Mouse (Mus musculus) CH12.LX (cell line): ENCODE data around the gene Hdac11. TPM values are rescaled to one million over a fixed set of nuclear protein-coding genes. Genes with fewer than 3 reads are reported as not detected.
"Not testable (repeated sequence)": the region's sequence is repeated elsewhere in the genome, so short reads cannot be mapped to it uniquely, and the experiment has no call there.

Experiments
- DNase-seq: peaks from one replicate; pipeline ENCODE4 v3.0.0-alpha.2; 2013; ENCODE audit errors: extremely low read depth
- H3K27ac ChIP-seq: 2 replicates; pipeline ENCODE4 v1.5.1; 2012; ENCODE audit warnings: low read depth, mild to moderate bottlenecking, control low read depth, moderate library complexity; ENCODE audit not compliant: insufficient read depth
- H3K27me3 ChIP-seq: replicated peaks from 2 replicates; pipeline ENCODE3; 2012; ENCODE audit warnings: inconsistent platforms
- H3K36me3 ChIP-seq, 2 experiments: replicated peaks in 1 of 2; 2 replicates each; pipeline versions ENCODE3 to v1.6.1; 2012; ENCODE audit warnings: inconsistent platforms in 1 of 2, low read length in 1 of 2, mild to moderate bottlenecking in 1 of 2, mixed read lengths in 1 of 2, moderate library complexity in 1 of 2; ENCODE audit not compliant: control insufficient read depth in 1 of 2, insufficient read depth in 1 of 2
- H3K4me1 ChIP-seq, 2 experiments: 2 replicates each; pipeline ENCODE4 v1.6.1; 2012; ENCODE audit warnings: inconsistent platforms in 1 of 2, moderate library complexity in 1 of 2; ENCODE audit not compliant: insufficient read depth in 2 of 2, control insufficient read depth in 1 of 2
- H3K4me2 ChIP-seq: 2 replicates; pipeline ENCODE4 v1.6.1; 2012; ENCODE audit warnings: low read depth, mild to moderate bottlenecking, control low read depth; ENCODE audit not compliant: poor library complexity, insufficient read depth, severe bottlenecking
- H3K4me3 ChIP-seq, 3 experiments: fragments of 150-350 bp in 1 of 3; sonication (generic) in 1 of 3; replicated peaks in 1 of 3; 2 replicates each; pipeline versions ENCODE3 to v1.5.1; 2011 to 2012; ENCODE audit warnings: low read depth in 2 of 3, low read length in 2 of 3, mild to moderate bottlenecking in 2 of 3, moderate library complexity in 2 of 3, control low read depth in 1 of 3, improper control_type of control experiment in 1 of 3, inconsistent platforms in 1 of 3, mixed read lengths in 1 of 3; ENCODE audit not compliant: poor library complexity in 1 of 3
- H3K79me2 ChIP-seq: replicated peaks from 2 replicates; pipeline ENCODE4 v1.6.1; 2012; ENCODE audit warnings: mild to moderate bottlenecking, moderate library complexity; ENCODE audit not compliant: control insufficient read depth, poor library complexity, insufficient read depth, severe bottlenecking; ENCODE audit errors: extremely low read depth
- H3K9ac ChIP-seq: 2 replicates; pipeline ENCODE4 v1.6.1; 2012; ENCODE audit warnings: low read depth, mild to moderate bottlenecking, control low read depth, moderate library complexity; ENCODE audit not compliant: insufficient read depth
- H3K9me3 ChIP-seq: replicated peaks from 2 replicates; pipeline ENCODE3; 2012; ENCODE audit warnings: low read length, inconsistent platforms, mixed read lengths
- BHLHE40 ChIP-seq: IDR thresholded peaks from 2 replicates; pipeline ENCODE4 v1.6.1; 2011; ENCODE audit warnings: mild to moderate bottlenecking, low read depth, low read length, improper control_type of control experiment
- CHD1 ChIP-seq: IDR thresholded peaks from 2 replicates; pipeline ENCODE4 v1.6.1; 2012; ENCODE audit warnings: low read depth, low read length, improper control_type of control experiment, inconsistent platforms
- ELF1 ChIP-seq: IDR thresholded peaks from 2 replicates; pipeline ENCODE4 v1.6.1; 2014; ENCODE audit warnings: low read depth, mild to moderate bottlenecking, inconsistent platforms, low read length, improper control_type of control experiment
- GABPA ChIP-seq: IDR thresholded peaks from 2 replicates; pipeline ENCODE4 v1.6.1; 2012; ENCODE audit warnings: low read depth, low read length, improper control_type of control experiment, inconsistent platforms; ENCODE audit not compliant: insufficient replicate concordance
- IRF4 ChIP-seq: IDR thresholded peaks from 2 replicates; pipeline ENCODE4 v1.6.1; 2014; ENCODE audit warnings: low read depth, mild to moderate bottlenecking, inconsistent platforms, low read length, improper control_type of control experiment
- JUN ChIP-seq: IDR thresholded peaks from 2 replicates; pipeline ENCODE4 v1.6.1; 2011; ENCODE audit warnings: low read depth, mild to moderate bottlenecking, low read length, improper control_type of control experiment, moderate library complexity; ENCODE audit not compliant: insufficient read depth
- JUND ChIP-seq: conservative IDR thresholded peaks from 2 replicates; pipeline ENCODE4 v1.6.1; 2011; ENCODE audit warnings: low read depth, low read length, improper control_type of control experiment
- KAT2A ChIP-seq: IDR thresholded peaks from 2 replicates; pipeline ENCODE4 v1.6.1; 2012; ENCODE audit warnings: low read length, improper control_type of control experiment, inconsistent platforms; ENCODE audit not compliant: insufficient replicate concordance
- MAX ChIP-seq: IDR thresholded peaks from 2 replicates; pipeline ENCODE4 v1.6.1; 2011; ENCODE audit warnings: low read length, improper control_type of control experiment
- MEF2A ChIP-seq: IDR thresholded peaks from 2 replicates; pipeline ENCODE4 v1.6.1; 2014; ENCODE audit warnings: low read depth, mild to moderate bottlenecking, inconsistent platforms, low read length, improper control_type of control experiment, borderline replicate concordance
- NRF1 ChIP-seq: IDR thresholded peaks from 2 replicates; pipeline ENCODE4 v1.6.1; 2014; ENCODE audit warnings: low read depth, mild to moderate bottlenecking, inconsistent platforms, low read length, improper control_type of control experiment, moderate library complexity
- PAX5 ChIP-seq: IDR thresholded peaks from 2 replicates; pipeline ENCODE4 v1.6.1; 2012; ENCODE audit warnings: low read length, inconsistent platforms, mixed read lengths
- POLR2AphosphoS2 ChIP-seq: IDR thresholded peaks from 2 replicates; pipeline ENCODE4 v1.6.1; 2011; ENCODE audit warnings: low read depth, low read length, improper control_type of control experiment
- RAD21 ChIP-seq: IDR thresholded peaks from 2 replicates; pipeline ENCODE4 v1.6.1; 2011; ENCODE audit warnings: low read depth, mild to moderate bottlenecking, low read length, improper control_type of control experiment, moderate library complexity
- SMC3 ChIP-seq: IDR thresholded peaks from 2 replicates; pipeline ENCODE4 v1.6.1; 2011; ENCODE audit warnings: low read depth, low read length, improper control_type of control experiment
- TBP ChIP-seq: conservative IDR thresholded peaks from 2 replicates; pipeline ENCODE4 v1.6.1; 2011; ENCODE audit warnings: low read depth, low read length, improper control_type of control experiment
- TCF12 ChIP-seq: IDR thresholded peaks from 2 replicates; pipeline ENCODE4 v1.6.1; 2014; ENCODE audit warnings: low read depth, mild to moderate bottlenecking, inconsistent platforms, low read length, improper control_type of control experiment
- UBTF ChIP-seq: IDR thresholded peaks from 2 replicates; pipeline ENCODE4 v1.6.1; 2012; ENCODE audit warnings: low read depth, mild to moderate bottlenecking, inconsistent platforms, low read length, improper control_type of control experiment, moderate library complexity
- USF1 ChIP-seq: IDR thresholded peaks from 2 replicates; pipeline ENCODE4 v1.6.1; 2014; ENCODE audit warnings: low read depth, mild to moderate bottlenecking, inconsistent platforms, low read length, improper control_type of control experiment
- dilution Hi-C: fragments of 300-500 bp; cut with MboI; formaldehyde crosslinking; loops from 2 replicates; pipeline ENCODE4 v1.14.3; 2020; ENCODE audit warnings: low sequenced_read_pairs; ENCODE audit not compliant: extremely low pct_unique_long_range_greater_than_20kb, extremely low pct_ligation_motif_present
- in situ Hi-C: fragments of 300-500 bp; cut with MboI; formaldehyde crosslinking; loops from 3 replicates; pipeline ENCODE4 v1.14.3; 2019; ENCODE audit warnings: low sequenced_read_pairs, low pct_ligation_motif_present, low pct_unique_long_range_greater_than_20kb, mixed read lengths
- polyA plus RNA-seq: library from polyadenylated mRNA; unstranded; fragments of >175 nt; gene quantifications from 2 replicates; pipeline ENCODE4 v1.2.1, GENCODE M21; 2012; ENCODE audit warnings: low read depth; ENCODE audit not compliant: insufficient read length
- total RNA-seq, 2 experiments: library from RNA; depleted of rRNA; stranded (reverse); fragments of 300-350 nt in 1 of 2; fragments of >200 nt in 1 of 2; gene quantifications; 2 replicates each; pipeline ENCODE4 v1.2.3; 2012 to 2014

The Hdac11 gene
- total and polyA plus RNA-seq, 3 experiments: 0.53 to 2.1 TPM; not detected in 1

DNA sequence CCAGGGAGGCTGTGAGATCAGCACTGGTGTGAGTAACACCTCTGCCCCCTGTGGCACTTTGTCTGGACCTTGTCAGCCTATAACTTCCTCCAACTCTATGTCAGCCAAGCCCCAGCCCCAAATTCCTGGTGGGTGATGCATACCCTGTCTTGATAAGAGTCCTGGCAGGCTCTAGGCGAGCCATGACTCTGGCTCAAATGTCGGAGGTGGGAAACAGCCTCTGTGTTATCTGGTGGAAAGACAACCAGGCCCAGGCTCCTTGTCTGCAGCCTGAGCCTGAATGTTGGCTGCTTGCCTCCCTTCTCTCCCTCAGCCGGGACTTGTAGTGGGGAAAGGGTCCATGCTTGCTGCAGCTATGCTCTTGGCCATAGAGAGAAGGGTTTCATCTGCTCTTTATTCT, 54.4 kb downstream of the Hdac11 start:
- H3K36me3 ChIP-seq: no peaks in the 10 kb centered on the region
- H3K4me3 ChIP-seq: no peak overlapping the region
- H3K79me2 ChIP-seq: no peaks in the 10 kb centered on the region
- no peak overlapping the region for H3K9ac ChIP-seq
- TF ChIP-seq CHD1: no peak
- no peak for TF ChIP-seq MEF2A
- TF ChIP-seq RAD21: no peak
- TF ChIP-seq POLR2AphosphoS2: no peak
- TF ChIP-seq SMC3: no peak
- TF ChIP-seq MAX: no peak
- TF ChIP-seq USF1: no peak
- no peak for TF ChIP-seq NRF1
- no peak for TF ChIP-seq JUN
- no peak for TF ChIP-seq BHLHE40
- TF ChIP-seq TCF12: no peak
- no peak for TF ChIP-seq TBP
- no peak for TF ChIP-seq UBTF
- no peak for TF ChIP-seq IRF4
- no peak for TF ChIP-seq GABPA
- TF ChIP-seq ELF1: no peak
- TF ChIP-seq KAT2A: no peak
- TF ChIP-seq JUND: no peak
- no peak for TF ChIP-seq PAX5
- TF ChIP-seq, all 38 proteins: peak for 0
- in situ Hi-C loops: no loop called here
- no peak overlapping the region for H3K27ac ChIP-seq
- no peaks in the 10 kb centered on the region for H3K9me3 ChIP-seq
- no peak overlapping the region for H3K4me2 ChIP-seq
- H3K27me3 ChIP-seq: peaks cover 93% of the 10 kb centered on the region
- dilution Hi-C loops: no loop called here
- no peaks in the 10 kb centered on the region for H3K4me1 ChIP-seq
- no peak for DNase-seq

DNA sequence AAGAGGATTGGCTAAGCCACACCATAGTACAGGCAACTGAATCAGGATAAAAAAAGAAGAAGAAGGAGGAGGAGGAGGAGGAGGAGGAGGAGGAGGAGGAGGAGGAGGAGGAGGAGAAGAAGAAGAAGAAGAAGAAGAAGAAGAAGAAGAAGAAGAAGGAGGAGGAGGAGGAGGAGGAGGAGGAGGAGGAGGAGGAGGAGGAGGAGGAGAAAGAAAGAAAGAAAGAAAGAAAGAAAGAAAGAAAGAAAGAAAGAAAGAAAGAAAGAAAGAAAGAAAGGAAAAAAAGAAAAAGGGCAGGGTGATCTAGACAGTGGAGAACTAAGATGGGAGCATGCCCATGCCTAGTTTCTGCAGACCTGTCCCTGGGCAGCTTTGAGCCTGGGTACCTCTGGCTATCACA, 55.7 kb downstream of the Hdac11 start, which contains the start of gene Fbln2:
Gene Fbln2 (plus strand): TSS at position 301 of the 400 bp plus-strand sequence.
- H3K79me2 ChIP-seq, DNase-seq, H3K4me2 ChIP-seq, H3K9me3 ChIP-seq, in situ Hi-C loops, H3K36me3 ChIP-seq, H3K27ac ChIP-seq, H3K4me3 ChIP-seq, dilution Hi-C loops, H3K9ac ChIP-seq, H3K4me1 ChIP-seq: not testable (repeated sequence)
- peaks cover 94% of the 10 kb centered on the region for H3K27me3 ChIP-seq
